Mouse (Mus musculus) testis, adult 2 months (tissue): ENCODE measurements around the gene Fam208b.

ENCODE experiments used
- CTCF ChIP-seq: fragments of 200-500 bp; IDR thresholded peaks from 2 replicates; pipeline ENCODE4 v1.5.1; 2012; ENCODE audit warnings: low read depth, mild to moderate bottlenecking, inconsistent platforms, low read length, moderate library complexity; ENCODE audit not compliant: control insufficient read depth, insufficient read depth, insufficient replicate concordance
- POLR2A ChIP-seq: fragments of 200-500 bp; IDR thresholded peaks from 2 replicates; pipeline ENCODE4 v1.6.1; 2012; ENCODE audit warnings: low read depth, mild to moderate bottlenecking, inconsistent platforms, low read length, moderate library complexity; ENCODE audit not compliant: control insufficient read depth

GRCm38 (mm10) chr13:3594311-3594710 lies 16.6 kb downstream of the Fam208b start:
- TF ChIP-seq POLR2A: no peak
- TF ChIP-seq CTCF: no peak
